Mouse (Mus musculus) large intestine, adult 2 months (tissue): Measurements from ENCODE around the gene Tsga10ip. TPM values are rescaled to one million over a fixed set of nuclear protein-coding genes. Genes with fewer than 3 reads are reported as not detected.
"Not testable (repeated sequence)": the region's sequence is repeated elsewhere in the genome, so short reads cannot be mapped to it uniquely, and the experiment has no call there.

Experiments
- DNase-seq: peaks from one replicate; pipeline ENCODE4 v3.0.0-alpha.2; 2012; ENCODE audit warnings: low read depth, low spot score
- WGBS: fragments of 180-500 bp; shearing (Covaris S2); methylation state at CpG from one replicate; pipeline ENCODE4 v1.1.7; 2018; 5-methylcytosine and 5-hydroxymethylcytosine counted together
- polyA plus RNA-seq: library from polyadenylated mRNA; depleted of rRNA; stranded (reverse); fragments of >200 nt; gene quantifications from 2 replicates; pipeline ENCODE4 v1.2.3, GENCODE M21; 2012

Tsga10ip gene
- polyA plus RNA-seq, 1 experiment: 1.2 TPM

DNA sequence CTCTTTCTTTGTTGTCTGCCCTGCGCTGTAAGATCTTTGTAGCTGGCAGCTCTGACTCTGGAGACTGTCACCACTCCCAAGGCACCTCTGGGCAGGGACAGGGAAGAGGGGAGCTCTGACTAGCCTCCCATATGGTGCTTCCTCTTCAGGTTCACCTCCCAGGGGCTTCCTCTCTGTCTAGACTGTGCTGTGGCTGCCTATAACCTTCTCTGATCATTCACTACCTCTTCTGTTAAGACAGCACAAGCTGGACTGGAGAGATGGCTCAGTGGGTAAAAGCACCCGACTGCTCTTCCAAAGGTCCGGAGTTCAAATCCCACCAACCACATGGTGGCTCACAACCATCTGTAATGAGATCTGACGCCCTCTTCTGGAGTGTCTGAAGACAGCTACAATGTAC, 1.3 kb downstream of the Tsga10ip start:
- WGBS: 68% methylated on average over 4 of the region's 4 CpGs
- DNase-seq: not testable (repeated sequence)

DNA sequence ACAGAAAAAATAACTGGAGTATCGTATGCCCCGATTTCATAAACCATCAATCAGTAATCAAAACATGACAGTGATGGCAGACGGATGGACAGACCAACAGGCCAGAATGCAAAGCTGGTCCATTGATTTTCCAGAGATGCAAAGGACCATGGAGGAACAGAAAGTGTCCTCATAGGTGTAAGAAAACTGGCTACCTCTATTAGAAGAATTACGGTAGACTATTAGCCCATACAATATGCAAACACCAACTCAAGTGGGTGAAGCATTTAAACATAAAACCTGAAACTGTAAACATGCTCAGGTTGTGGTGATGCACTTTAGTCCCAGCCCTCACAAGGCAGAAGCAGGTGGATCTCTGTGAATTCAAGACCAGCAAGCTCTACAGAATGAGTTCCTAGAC, 7.0 kb downstream of the Tsga10ip start:
- DNase-seq: no peak
- 76% methylated on average over 4 of the region's 4 CpGs for WGBS

DNA sequence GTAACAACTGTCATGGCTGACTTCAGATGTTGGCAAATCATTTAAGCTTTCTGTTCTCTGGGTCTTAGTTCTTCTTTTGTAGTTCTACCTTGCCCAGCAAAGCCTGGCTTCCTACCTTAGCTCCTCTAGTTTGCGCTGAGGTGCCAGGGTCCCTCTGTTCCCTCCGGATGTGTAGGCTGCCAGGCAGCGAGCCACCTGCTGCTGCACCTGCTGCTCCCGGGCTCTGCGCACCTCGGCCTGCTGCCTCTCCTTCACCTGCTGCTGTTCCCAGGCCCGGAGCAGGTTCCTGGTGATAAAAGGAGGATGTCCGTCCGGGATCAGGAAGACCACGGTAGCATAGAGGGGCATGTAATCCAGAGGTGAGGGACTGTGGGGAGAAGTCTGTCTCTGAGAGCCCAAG, 8.2 kb downstream of the Tsga10ip start:
- no peak for DNase-seq
- 32% methylated on average over 10 of the region's 10 CpGs for WGBS

DNA sequence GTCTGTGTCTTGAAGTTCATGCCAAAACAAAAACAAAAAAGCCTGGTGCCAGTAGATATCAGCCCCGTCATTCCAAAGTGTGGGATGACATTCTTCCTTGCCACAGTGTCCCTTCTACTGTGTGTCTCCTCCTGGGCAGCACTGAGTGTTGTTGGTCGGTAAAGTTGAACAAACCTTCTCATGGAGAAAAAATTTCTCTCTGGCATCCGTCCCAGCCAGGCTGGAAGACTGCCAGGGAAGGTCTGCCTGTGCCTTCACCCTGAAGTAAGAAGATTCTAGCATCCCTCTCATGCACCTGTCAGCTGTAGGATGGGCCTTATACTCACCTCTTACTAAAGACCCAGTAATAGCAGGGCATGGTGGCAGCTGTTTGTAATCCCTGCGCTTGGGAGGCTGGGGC, 9.4 kb downstream of the Tsga10ip start:
- DNase-seq: no peak
- WGBS: 19% methylated on average over 4 of the region's 4 CpGs

DNA sequence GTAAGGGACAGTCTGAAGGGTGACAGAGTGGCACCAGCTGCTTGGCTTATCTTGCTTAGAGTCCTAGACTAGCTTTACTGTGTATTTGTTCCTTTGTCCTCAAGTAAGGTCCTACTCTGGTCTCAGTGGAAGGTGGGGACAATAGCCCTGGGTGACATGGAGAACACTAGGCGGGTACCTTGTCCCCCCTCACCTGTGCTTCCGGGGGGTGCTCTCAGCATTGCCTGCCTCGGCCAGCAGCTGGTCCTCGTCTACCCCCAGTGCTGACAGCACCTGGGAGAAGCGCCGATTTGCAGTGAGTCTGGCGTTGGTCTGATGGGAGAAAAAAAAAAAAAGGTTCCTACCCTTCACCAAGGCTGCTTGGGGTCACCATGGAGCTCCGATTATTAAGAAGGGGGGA, 11.9 kb downstream of the Tsga10ip start:
- WGBS: 72% methylated on average over 8 of the region's 8 CpGs
- no peak for DNase-seq

DNA sequence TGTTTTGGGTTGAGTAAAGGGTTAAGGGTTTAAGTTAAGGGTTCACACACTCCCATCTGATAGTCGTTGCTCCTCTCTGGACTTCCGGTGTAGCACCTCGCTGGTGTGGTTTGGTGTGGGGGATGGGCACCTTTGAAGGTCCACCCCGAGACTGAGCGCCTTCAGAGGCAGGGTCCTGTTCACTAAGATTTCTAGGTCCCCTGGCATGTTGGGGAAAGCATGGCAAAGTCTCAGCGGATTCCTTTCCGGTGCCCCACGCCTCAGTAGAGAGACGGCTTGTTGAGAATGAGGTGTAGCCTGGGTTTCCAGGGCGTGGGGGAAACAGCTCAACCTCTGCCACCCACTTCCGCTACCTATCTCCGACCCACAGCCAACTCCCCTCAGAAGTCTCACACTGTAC, 12.7 kb downstream of the Tsga10ip start:
- WGBS: 8% methylated on average over 12 of the region's 12 CpGs
- DNase-seq: peak; percentile 35

DNA sequence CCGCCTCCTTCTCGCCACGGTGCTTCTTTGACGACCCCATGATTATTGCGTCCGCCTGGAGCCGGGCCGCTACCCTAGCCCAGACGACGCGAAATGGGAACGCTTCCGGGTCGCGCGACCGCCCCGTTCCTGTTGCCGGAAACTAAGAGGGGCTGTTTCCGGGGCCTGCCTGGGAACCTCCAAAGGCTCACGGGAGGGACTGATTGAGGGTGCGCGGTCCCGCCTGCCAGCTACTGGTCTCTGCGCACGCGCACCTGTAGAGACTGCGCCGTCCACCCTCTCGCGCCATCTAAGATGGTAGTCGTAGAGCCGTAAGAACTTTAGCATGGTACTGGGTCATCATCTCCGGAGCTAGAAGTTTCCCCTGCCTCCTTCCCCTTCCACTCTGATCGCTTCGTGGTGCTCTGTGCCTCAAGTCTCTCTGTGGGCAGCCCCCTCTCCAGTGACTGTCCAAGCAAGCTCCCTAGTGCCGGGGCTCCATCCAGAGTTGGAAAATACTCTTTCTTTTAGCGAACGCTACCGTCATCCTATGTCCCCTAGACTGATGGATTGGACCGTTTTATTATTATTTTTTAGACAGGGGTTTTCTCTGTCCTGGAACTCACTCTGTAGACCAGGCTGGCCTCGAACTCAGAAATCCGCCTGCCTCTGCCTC, 13.6 kb downstream of the Tsga10ip start, which contains the start of gene Sart1:
Gene Sart1, minus strand, starts transcription at position 116 of the 655 bp plus-strand sequence.
- DNase-seq: peak; percentile 83
- under 1% methylated on average over 43 of the region's 43 CpGs for WGBS

DNA sequence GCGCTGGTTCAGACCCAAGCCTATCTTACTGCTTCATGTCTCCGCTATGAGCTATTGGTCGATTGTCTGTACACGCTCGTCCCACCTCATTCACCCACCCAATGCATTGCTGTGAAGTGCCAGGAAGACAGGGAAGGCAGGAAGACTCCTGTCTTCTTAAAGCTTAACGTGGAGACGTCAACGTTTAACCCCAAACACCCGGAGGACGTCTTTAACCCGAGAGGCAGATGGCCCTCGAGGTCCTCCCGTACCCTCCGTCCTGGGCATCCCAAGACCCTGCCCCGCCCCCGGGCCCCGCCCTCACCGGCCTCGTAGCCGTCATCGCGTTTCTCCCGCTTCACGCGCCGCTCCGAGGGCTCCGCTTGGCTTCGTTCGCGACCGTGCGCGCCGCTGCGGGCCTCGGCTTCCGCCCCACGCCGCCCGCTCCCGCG, 14.3 kb downstream of the Tsga10ip start:
- WGBS: under 1% methylated on average over 42 of the region's 43 CpGs
- DNase-seq: no peak

DNA sequence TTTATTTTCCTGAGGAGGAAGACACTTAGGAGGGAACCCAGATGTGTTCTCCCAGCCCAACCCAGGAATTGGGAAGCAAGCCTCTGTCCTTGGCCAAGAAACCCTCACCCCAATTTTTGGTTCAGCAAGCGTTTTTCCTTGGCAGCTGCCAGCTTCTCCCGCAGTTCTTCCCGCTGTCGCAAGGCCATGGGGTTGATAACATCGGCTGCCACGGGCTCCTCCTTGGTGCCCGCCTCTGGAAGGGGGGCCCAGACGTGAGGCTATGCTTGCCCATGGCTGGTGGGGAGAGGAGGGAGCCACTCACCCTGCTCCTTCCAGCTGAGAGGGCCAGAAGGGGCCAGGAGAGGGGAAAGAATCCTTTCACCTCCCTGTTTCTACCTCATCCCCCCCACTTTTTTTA, 17.6 kb downstream of the Tsga10ip start:
- 92% methylated on average over 8 of the region's 8 CpGs for WGBS
- no peak for DNase-seq

DNA sequence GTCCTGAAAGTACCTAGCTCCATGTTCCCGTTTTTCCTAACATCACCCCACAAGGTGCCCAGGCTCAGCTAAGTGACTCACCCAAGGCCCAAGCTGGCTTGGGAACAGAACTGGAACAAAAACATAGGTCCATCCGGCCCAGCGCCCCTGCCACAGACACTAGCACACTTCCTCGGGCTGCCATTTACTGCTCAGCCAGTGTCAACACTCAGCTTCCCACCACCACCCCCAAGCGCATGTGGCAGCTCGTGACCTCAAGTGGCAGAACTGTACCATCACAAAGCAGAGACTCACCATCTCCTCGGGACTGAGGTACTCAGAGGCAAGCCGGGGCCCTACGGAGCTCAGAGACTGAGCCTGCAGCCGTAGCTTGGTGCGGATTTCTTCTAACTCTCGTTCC, 19.0 kb downstream of the Tsga10ip start:
- no peak for DNase-seq
- 96% methylated on average over 12 of the region's 12 CpGs for WGBS

DNA sequence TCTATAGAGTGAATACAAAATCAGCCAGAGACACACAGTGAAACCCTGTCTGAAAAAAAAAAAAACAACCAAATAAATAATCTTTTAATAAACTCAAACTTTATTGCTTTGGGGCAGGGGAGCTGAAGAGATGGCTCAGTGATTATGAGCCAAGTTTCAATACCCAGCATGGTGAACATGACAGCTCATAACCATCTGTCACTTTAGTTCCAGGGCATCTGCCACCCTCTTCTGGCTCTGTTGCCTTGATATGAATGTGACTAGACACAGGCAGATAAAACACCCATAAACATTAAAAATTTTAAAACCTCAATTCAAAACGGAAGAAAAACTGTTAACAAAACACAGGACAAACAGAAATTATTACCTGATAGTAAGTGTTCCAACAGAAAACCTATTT, 24.9 kb downstream of the Tsga10ip start:
- WGBS: 86% methylated on average over 1 of the region's 1 CpGs

DNA sequence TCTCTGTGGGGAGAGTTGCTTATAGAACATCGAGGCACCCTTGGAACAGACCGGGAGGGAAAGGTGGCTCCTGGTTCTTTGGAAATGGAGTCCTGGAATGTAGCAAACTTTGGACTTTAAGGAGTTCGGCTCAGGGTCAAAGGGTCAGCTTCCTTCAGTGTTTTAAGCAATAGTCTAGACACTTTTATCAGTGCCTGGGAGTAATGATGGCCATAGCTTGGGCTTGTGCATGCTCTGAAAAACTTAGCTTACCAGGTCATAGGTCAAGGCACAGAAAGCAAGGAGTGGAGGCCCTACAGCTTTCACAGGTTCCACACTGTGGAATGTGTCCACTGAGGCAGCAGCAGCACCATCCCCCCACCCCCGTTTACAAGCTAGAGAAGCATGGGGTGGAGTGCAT, 27.6 kb downstream of the Tsga10ip start:
- 53% methylated on average over 4 of the region's 4 CpGs for WGBS
- no peak for DNase-seq

More for the DNA sequence above, 24.9 kb downstream of the Tsga10ip start:
- DNase-seq: no peak

DNA sequence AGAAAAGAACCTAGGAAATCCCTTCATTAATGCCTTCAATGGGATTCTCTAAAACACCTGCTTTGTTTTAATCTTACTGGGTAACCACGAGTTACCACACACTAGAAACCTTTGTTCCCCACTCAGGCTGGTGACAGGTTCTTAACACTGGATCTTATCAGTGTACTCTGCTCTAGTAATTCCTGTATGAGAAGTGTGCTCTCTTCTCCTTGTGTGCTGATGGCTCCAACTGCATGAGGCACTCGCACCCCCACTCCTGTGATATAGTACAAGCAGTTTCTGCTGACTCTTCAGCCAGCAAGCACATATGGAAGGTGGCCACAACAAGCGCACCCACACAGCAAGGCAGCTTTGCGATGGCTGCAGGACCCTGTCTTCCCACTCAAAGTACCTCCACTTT, 28.1 kb downstream of the Tsga10ip start:
- no peak for DNase-seq
- 80% methylated on average over 4 of the region's 4 CpGs for WGBS

DNA sequence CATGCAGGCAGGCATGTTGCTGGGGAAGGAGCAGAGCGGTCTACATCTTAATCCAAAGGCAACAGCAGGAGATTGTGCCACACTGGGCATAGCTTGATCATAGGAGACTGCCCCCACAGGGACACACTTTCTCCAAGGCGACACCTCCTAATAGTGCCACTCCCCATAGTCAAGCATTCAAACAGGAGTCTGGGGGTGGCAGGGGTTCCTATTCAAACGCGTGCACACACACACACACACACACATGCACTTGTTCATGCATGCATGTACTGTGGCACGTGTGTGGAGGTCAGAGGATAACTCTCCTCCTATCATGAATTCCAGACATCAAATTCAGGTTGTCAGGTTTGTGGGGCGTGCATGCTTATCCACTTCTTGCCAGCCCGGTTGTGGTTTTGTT, 29.6 kb downstream of the Tsga10ip start:
- no peak for DNase-seq
- 93% methylated on average over 7 of the region's 7 CpGs for WGBS

DNA sequence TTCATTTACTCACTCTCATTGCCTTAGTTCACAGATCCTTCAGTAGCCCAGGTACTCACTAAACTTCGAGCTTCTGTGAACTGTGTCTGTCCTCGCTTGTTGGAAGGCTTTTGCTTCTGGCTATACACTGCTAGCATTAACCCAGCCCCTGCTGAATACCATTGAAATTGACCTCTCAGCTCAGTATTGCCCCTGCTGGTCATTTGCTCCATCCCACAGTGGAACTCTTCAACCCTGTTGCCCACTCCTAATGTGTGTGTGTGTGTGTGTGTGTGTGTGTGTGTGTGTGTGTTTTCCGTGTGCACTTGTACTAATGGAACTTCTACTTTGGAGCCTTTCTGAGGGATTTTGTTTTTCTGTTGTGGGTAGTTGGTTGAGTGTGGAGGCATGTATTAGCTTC, 31.4 kb downstream of the Tsga10ip start:
- DNase-seq: no peak
- WGBS: 83% methylated on average over 3 of the region's 3 CpGs

DNA sequence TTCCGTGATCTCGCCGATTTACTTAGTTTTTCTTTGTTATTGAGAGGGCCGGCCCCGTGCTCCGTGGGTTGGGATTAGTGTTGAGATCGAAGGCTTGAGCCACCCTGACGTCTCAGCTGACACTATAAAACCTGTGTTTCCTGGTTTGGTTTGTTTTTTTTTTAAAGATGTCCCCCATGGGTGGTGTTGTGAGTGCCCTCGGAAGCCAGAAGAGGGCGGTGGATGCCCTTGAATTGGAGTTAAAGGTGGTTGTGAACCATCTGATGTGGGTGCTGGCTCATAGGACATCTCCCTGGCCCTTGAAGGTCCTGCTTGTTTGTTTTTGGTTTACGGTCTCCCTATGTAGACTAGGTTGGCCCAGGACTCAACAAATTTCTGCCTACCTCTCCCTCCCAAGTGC, 34.9 kb downstream of the Tsga10ip start:
- no peak for DNase-seq
- 3% methylated on average over 11 of the region's 11 CpGs for WGBS

DNA sequence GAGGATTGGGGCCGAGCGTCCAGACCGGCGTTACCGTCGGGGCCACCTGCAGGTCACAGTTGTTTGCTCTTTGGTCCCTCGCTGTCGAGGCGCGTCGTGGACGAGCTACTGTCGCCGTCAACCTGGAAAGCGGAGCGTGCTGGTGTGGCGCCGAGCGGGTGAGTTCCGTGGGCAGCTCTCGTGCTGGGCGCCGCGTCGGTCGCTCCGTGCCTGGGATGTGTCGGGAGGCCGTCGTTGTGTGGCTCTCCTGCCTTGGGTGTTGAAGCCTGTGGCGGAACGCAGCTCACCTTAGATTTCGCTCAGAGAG, 35.3 kb downstream of the Tsga10ip start, which contains the start of gene Banf1:
Gene Banf1, minus strand, starts transcription at position 116 of the 307 bp plus-strand sequence.
- WGBS: under 1% methylated on average over 33 of the region's 33 CpGs

DNA sequence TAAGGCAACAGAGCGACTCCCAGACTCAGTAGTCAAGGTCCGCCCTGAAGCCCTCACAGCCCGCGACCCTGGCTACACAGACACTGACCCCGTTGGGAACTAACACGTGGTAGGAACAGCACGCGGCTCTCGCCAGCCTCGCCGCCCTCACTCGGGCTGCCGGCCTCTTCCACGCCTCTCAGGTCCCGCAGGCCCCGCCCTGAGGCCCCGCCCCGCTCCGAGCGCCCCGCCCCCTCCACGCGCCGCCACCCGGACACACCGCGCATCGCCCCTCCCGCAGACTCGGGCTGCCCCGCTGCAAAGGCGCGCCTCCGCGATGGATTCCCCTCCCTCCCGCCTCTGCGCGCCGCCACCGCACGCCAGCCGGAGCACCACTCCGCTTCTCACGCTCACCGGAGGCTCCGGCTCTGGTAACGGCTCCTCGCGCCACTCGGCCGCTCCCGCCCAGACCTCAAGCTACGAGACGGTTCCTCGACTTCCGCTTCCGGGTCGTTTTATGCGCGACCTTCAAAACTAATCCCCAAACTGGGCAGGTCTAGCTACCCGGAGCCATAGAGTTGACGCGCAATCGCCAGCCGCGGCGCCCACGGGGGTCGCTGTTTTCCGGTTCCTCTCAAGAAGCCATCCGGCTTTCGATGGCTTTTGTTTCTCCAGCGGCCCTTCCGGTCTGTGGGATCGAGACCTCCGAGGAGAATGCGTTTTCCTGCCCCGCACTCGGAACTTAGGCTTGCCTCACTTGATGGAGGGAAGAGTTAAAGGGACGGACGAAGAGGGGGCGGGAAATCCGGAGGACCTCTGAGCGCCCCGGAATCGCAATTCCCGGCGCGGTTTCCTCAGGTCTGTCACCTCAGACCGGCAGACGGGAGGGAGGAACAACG, 35.9 kb downstream of the Tsga10ip start, which contains the start of gene Eif1ad:
Gene Eif1ad, plus strand, starts transcription at position 567 of the 878 bp plus-strand sequence.
- WGBS: under 1% methylated on average over 89 of the region's 92 CpGs
- DNase-seq: peak; percentile 86

More for the DNA sequence above, 35.3 kb downstream of the Tsga10ip start, which contains the start of gene Banf1:
- no peak for DNase-seq

DNA sequence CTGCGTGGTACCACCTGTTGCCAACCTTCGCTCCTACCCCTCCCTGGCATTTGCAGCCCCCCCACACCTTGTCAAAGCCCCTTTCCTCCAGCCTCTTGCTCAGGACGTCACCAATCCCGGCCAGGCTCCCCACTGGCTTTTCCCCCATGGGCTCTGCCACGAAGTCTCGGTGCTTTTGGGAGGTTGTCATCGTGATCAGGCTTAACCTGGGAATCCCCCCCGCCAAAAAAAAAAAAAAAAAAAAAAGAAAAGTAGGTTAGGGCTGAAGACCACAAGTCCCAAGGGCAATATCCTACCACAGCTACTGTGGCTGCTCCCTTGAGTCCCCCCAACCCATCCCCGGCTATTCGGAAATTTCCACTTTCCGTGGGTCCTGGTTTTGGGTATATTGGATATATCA, 36.6 kb downstream of the Tsga10ip start:
- no peak for DNase-seq
- WGBS: 5% methylated on average over 11 of the region's 11 CpGs

DNA sequence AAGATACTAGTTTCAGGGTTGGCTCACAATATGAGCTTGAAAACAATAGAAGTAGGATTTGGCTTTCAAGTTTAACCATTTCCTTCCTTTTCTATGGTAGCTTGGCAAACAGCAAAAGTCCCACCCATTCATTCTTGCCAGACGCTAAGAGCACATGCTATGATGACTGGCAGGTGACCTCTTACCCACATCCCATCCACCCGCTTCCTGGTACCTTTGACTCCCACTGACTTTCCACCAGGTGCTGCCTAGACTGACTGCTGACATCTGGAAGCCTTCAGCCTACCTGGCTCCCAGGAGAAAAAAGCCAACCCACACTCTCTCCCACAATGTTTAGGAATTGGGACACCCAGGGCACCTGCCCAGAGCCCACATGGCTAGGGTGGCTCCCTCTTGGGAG, 38.2 kb downstream of the Tsga10ip start:
- no peak for DNase-seq
- WGBS: 36% methylated on average over 2 of the region's 2 CpGs

DNA sequence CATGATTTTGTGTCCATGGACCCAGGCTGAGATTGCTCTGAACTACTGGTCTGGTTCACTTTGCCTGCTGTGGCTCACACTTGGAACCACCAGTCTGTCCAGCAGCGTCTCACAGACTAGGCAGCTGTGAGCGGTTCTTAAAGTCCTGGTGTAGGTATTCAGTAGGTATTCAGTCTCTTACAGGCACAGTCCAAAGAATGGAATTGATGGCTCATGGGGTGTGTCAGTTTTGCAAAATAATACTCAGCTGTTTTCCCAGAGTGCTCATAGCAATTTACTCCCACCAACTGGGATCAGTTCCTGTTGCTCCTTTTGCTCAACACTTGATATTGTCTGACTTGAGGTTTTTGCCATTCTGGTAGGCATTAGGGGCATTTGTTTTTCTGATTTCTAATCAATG, 40.1 kb downstream of the Tsga10ip start:
- 88% methylated on average over 2 of the region's 2 CpGs for WGBS
- no peak for DNase-seq
